Mouse (Mus musculus) ovary, postnatal 10 days (tissue): ENCODE measurements around the gene Pagr1b.

Experiments used
- DNase-seq: peaks from one replicate; pipeline ENCODE4 v3.0.0; 2022; ENCODE audit warnings: low spot score

The Pagr1b gene

DNA sequence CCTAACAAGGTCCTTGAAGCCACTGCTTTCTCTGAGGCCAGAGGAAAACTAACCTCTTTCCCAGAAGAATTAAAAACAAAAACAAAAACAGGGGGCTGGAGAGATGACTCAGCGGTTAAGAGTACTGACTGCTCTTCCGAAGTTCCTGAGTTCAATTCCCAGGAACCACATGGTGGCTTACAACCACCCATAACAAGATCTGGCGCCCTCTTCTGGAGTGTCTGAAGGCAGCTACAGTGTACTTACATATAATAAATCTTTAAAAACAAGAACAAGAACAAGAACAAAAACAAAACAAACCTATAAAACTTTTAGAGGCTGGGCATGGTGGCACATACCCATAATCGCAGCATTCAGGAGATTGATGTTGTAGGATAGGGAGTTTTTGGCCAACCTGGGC lies 19.8 kb downstream of the Pagr1b start:
- no peak for DNase-seq

DNA sequence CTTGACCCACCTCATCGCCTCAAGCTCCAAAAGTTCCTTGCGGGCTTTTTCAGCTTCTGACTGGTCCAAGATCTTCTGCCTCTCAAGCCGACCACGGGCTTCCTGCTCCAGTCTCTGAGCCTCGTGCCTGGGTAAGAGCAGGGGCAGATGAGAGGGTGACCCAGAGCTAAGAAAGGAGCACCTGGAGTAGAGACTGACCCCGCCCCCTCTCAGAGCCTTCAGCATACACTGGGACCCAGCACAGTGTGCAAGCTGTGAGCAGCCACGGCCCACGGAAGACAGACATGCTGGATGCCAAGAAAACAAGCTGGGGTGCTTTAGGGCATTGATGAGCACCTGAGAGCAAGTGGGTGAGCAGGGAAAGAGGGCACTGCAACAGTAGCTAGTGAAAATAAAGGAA lies 27.5 kb downstream of the Pagr1b start:
- no peak for DNase-seq

DNA sequence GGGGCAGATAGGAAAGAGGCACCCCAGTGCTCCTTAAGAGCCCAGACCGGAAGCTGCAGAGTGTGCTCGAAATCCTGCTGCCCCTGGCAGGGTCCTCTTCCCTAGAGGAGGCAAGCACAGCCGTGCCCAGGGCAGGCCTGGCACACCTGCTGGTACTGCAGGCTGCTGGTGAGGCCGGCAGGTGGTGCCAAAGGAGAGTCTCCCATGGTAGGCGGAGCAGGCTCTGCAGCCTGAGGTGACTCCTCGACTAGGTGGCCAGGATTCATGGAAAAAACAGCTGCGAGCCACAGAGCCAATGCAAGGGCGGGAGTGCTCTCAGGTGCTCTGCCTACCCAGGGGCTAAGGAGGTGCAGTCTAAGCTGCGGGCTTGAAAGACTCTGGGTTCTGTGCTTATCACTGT lies 30.0 kb downstream of the Pagr1b start:
- no peak for DNase-seq

DNA sequence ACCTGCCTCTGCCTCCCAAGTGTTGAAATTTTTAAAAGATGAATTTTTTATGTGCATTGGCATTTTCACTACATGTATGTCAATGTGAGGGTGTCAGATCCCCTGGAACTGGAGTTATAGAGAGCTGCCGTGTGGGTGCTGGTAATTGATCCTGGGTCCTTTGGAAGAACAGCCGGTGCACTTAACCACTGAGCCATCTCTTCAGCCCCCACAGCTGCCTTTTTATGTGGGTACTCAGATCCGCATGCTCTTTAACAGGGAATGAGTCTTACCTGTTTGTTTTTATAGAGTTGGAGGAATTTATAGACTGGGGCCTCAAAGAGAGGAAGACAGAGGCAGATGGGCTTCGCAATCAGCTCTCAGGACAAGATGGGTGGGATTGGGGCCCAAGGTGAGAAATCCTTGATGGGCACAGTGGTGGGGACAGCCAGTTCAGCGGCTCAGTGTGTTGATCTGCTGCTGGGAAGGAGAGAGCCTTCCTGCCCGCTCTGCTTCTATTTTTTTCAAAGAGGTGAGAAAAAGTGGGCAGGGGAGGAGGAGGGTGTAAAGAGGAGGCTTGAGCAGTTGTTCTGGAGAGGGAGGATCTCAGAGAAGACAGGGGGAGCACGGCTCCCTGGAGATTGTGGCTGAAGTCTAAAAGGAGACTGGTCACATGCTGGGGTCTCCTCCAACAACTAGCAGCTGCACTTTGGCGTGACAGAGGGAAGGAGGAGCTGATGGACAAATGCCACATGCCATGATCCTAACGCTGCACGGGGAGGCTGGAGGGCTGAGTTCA lies 31.4 kb downstream of the Pagr1b start:
- no peak for DNase-seq

DNA sequence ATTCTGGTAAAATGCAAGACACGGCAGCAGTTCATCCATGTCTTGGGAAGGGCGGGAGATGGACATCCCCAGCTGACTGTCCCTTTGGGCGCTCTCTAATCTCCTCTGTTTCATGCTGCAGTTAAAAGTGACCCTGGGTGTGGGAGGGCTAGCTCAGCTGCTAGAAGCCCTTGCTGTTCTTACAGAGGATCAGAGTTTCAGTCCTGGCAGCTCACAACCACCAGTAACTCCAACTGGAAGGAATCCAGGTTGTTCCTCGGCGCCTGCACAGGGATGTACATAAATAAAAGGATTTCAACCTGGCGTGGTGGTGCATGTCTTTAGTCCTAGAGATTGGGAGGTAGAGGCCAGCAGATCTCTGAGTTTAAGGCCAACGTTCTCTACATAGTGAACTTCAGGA lies 33.2 kb downstream of the Pagr1b start:
- no peak for DNase-seq

DNA sequence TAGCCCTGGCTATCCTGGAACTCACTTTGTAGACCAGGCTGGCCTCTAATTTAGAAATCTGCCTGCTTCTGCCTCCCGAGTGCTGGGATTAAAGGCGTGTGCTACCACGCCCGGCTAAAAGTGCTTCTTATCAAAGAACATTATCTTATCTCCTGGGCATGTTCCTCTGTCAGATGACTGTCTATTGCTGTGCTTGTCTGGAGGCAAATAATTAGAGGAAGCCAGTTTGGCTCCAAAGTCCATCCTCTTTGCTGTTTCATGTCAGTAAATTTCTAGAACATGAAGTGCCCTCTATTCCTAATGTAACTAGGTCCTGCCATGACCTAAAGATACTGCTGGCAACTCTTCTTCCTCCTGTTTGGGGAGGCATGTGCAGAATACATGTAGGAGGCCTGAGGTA lies 34.2 kb downstream of the Pagr1b start:
- DNase-seq = no peak

DNA sequence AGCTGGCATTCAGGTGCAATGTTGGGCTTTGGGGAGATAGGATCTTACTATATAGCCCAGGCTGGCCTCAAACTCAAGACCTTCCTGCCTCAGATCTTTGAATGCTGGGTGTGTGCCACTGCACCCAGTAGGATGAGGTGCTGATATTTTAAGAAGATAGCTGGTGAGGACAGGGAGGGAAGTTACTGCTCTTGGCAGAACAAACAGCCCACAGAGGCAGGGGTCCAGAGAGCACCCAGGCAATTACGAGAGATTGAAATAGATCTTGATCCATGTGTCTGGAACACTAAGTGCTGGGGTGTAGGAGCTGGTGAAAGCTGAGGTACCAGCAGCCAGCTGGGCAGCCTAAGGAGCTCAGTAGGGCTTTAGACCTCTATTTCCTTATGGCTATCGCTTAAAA lies 34.7 kb downstream of the Pagr1b start:
- DNase-seq = no peak

DNA sequence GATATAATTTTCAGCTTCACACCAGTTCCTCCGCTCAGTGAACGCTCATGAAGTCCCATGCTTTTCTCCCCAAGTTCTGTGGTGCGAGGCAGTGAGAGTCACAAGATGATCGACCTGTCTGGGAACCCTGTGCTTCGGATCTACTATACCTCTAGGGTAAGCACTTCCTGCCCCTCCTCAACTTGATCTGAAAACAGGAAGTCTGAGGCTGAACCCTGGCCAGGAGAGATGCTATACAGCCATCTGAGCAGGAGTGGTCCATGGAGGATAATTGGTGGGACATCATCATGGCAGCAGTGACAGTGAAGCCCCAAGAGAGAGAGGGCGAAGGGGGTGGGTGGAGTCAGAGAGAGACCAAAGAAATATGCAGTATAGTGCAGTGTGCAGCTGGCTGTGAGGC lies 37.4 kb downstream of the Pagr1b start:
- no peak for DNase-seq

DNA sequence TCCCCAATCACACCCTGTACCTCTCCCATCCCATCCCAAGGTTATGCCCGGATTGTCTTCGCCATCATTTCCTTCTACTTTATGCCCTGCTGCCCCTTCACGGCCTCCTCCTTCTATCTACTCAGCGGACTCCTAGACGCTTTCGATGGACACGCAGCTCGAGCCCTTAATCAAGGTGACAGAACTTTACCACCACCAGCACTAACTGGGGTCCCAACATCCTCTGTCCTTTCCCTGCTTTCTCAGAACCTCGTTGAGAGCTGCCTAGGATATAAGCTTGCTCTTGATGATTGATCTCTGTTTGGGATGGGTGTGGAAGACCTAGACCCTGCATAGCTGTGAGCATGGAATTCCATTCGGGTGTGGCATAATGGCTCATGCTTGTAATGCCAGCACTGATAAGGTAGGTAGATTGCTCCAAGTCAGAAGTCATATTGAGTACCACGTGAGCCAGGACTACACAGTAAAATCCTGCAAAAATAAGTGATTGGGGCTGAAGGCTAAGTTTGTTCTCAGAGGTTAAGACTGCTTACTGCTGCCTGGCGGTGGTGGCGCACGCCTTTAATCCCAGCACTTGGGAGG lies 39.3 kb downstream of the Pagr1b start:
- no peak for DNase-seq

DNA sequence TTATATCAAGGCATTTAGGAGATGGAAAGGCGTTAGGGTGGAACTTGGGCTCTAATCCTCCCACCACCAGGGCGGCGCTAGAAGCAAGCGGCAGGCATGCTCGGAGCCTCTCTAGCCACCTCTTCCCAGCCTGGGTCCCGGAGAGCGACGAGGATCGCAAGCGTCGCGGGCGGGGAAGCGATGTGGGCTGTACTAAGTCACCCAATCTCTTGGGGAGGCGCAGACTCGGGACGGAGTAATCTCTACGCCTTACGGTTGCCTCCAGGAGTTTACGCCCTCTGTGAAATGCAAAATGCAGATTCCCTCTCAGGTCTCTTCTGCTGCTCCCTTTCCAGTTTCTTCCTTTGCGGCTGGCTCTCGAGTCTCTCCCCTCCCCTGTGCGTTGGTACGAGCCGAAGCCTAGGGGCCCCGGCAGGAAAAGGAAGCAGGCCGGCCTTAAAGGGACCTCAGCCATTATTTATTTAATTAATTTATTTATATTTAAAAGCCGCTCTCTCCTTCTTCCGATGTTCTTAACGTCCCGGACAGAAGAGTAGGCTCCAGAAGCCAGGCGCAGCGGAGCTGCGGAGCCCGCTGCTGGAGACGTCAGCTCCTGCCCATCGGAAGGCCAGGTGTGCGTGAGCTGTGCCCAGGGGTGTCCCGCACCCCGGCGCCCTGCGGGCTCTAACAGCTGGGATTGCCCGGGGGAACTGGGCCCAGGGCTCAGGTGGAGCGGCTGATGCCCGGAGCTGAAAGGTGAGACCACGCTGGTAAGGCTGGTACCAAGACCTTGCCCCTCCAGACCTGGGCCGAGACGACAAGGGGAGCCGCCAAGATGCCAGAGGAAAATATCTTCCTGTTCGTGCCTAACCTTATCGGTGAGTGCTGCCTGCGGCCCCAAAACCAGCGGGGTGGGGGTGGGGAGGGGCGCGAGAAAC lies 40.1 kb downstream of the Pagr1b start, which contains the start of gene Cdiptos:
Cdiptos (minus strand) TSS at position 149 of the 917 bp plus-strand sequence.
- DNase-seq = peak; percentile 92

DNA sequence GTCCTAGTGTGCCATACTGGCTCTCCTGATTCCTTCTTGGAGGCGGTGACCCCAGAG lies 40.6 kb downstream of the Pagr1b start, which contains the start of gene Cdipt:
Cdipt (plus strand) TSS at position 22 of the 57 bp plus-strand sequence.
- DNase-seq = no peak

DNA sequence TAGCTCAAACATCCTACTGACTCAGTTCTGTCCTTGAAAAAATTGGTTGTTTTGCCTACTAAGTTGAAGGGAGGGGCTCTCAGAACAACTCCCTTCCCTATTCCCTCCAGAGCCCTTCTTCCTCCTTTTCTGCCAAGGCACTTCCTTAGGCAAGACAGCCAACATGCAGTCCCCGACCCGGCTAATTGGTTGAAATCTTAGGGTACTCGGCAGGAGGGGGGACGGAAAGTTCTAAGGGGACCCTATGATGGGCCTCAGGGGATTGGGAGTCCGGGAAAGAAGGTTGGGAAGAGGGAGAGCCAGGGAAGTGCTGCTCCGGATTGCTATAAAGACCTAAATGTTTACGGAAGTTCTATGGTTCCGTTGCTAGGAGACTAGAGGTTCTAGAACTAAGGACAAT lies 40.8 kb downstream of the Pagr1b start:
- no peak for DNase-seq

DNA sequence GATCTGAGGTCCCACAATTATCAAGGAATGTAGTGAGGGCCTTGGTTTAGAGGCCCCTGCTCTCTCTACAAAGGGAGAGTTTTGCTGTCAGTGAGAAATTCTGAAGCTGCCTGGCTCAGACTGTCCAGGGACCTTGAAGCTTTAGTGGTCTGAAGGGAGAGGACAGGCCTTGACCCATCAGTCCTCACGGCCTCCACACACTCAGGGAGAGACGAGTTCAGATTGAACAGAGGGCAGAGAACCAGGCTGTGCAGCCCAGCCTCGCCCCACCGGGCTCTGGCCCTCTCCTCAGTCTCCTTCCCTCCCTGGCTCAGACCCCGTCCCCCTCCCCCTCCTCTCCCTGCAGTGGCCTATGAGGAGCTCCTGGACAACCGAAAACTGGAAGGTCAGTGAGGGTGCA lies 48.9 kb downstream of the Pagr1b start:
- no peak for DNase-seq

DNA sequence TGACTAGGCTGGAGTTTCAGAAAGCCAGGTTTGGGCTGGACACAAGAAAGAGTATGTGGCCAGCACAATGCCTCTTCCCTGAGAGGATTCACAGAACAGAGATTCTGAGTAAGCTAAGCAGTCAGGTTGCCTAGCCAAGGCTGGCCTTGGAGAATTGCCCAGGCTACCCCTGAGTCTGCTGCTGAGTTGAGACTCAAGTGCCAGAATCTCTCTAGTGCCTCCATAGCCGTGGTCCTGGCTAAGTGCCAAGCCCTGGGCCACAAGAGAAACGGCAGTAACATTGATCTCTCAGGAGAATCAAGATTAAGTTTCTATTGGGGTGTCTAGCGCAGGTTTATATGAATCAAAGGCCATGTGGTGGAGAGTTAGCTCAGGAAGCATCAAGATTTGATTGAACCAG lies 50.7 kb downstream of the Pagr1b start:
- DNase-seq = no peak

DNA sequence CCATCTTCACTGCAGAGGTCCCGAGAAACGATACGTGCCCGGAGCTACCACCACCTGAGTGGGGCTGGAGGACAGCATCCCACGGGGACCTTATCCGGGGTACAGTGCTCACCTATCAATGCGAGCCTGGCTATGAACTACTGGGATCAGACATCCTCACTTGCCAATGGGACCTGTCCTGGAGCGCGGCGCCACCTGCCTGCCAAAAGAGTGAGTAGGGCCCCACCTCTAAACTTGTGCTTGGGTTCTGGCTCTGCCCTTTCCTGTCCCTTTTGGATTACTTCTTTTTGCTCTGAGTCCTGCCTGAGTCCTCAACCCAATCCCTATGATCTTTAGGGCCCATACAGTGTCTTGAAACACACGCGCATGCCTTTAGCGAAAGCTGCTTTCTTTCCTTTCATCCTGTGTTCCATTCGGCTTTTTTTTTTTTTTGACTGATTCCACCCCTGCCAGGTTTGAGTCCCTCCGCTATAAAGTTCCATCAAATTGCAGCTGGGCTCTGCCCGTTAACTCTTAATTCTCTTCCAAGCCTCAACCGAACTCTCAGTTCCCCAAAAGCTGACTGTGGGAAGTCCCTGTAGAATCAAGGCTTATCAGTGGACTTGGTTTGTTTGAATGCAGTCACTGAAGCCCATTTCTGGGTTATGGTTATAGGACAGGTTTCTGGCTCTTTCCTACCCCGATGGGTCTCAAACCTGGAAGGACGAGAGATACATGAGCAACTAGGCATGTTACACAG lies 52.6 kb downstream of the Pagr1b start:
- DNase-seq = no peak

DNA sequence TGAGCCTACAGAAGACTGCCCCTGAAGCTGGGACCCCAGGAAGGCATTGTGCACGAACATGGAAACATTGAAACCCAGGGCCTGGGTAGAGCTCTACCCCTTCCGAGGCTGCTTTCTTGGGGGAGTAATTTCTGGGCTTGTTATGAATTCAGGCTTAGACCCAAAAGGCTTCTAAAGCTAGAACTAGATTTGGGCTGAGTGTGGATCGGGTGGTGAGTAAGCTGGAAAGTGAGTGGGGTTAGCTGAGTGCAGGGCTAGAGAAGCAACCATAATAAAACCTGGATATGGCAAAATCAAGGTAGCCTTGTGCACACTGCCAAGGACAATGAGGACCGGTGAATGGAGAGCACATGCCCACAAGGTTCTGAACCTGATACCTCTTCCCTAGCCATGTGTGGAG lies 54.3 kb downstream of the Pagr1b start:
- DNase-seq = no peak

DNA sequence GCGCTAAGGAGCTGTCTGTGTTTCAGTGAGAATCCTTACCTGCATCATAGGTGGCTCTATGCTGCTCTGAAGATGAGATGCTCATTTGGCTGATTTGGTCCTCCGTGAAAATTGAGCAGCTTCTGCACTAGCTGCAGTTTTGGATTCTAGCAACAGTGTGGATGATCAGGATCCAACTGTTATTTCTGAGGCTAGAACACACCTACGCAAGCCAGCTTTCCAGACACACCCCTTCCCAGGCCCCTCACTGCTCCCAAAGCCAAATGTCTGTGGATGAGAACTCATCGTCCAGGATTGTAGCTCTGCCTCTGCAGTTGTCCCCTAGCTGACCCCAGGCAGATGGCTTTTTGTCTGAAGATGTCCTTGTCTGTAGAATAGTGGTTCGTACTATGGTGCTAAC lies 55.2 kb downstream of the Pagr1b start:
- DNase-seq = no peak

DNA sequence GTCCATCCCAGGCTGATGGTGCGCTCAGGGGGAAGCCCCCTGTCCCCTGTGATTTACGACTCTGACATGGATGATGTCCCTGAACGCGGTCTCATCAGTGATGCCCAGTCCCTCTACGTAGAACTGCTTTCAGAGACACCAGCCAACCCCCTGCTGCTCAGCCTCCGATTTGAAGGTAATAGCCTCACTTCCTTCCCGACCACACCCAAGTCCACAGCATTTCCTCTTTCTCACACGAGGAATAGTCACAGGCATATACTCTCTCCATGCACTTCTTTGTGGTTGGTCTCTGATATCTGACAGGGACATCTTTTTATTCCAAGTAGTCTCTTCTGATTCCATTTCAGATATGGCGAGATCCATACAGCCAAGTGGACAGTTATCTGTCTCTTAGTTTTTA lies 56.5 kb downstream of the Pagr1b start:
- DNase-seq = no peak

DNA sequence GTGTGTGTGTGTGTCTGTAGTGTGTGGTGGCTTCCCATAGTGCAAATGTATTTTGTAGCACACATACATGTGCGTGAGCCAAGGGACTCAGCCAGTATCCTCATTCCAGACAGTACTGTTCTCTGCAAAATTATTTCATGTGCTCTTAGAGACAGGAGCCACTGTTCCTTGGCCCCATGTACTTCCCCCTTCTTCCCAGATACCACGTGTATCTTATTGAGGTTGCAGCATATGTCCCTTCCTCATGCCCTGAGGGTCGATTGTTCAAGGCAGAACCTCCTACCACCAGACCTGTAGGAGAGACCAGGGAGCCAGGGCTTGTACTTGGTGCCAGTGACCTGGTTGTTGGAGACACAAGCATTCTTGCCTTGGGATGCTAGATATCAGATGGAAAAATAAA lies 61.2 kb downstream of the Pagr1b start:
- DNase-seq = no peak

DNA sequence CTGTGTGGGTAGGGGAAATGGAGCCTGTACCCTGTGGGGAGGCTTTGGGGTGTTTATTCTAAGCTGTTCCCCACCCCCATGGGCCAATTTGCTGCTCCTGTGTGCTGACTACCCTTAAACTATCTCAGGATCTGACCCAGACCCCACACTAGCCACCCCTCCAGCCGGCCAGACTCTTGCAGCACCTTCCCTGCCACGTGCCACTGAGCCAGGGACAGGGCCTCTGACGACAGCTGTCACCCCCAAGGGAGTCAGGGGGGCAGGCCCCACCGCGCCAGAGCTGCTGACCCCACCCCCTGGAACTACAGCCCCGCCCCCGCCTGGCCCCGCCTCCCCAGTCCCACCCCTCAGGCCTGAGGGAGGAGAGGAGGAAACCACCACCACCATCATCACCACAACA lies 63.6 kb downstream of the Pagr1b start:
- DNase-seq = no peak

DNA sequence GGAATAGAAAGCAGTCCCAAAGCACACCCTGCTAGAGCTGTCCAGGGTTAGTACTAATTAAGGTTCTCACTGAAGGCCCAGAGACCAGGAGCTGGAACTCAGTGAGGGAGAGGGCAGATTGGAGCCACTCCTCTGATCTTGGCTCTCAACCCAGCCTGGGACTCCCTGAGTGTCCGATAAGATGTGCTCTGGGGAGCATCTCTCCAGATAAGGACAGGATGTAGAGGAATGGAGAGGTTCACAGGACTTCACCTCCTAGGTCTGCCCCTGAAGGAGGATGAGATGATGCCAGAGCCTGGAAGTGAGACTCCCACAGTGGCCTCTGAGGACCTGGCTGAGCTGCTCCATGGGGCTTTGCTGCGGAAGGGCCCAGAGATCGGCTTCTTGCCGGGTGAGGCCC lies 64.5 kb downstream of the Pagr1b start:
- no peak for DNase-seq
